Mouse (Mus musculus): ENCODE results near the gene Sdhb. TPM values are rescaled to one million over a fixed set of nuclear protein-coding genes. Genes with fewer than 3 reads are reported as not detected.

Gene Sdhb
- polyA plus RNA-seq, 1 experiment: 65.3 TPM

DNA sequence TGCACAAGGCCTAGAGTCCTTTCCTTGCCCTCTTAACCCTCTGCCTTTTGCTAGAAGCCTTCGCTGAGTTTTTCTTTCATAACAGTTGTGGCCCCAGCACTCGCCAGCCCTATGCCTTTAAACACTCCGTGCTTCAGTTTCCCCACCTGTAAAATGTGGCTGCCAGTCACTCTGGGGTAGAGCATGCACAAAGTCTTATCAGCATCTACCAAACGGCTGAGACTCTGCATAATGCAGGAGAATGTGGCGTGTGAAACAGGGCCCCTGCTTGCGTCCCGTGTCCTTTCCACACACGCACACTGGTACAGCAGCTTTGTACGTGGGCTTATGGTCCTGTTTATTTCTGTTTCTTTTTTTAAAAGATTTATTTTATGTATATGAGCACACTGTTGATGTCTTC lies 35.8 kb downstream of the Sdhb start:
- Histone ChIP-seq H3K4me3 (replicated peaks; ENCODE audit: control insufficient read depth, low read depth, low read length) (no peak overlapping the region), H3K4me1 (ENCODE audit: control insufficient read depth, insufficient read depth, low read length) (no peaks in the 10 kb centered on the region), H3K27ac (ENCODE audit: control insufficient read depth, insufficient read depth, low read depth, low read length, poor library complexity) (no peak overlapping the region)
- 71% methylated on average over 9 of the region's 9 CpGs for WGBS
- TF ChIP-seq POLR2A (IDR thresholded peaks at IDR 0.05; ENCODE audit: borderline replicate concordance, control insufficient read depth, low read depth, low read length) (no peak), CTCF (IDR thresholded peaks at IDR 0.05; ENCODE audit: control insufficient read depth, insufficient read depth, low read length) (no peak)

DNA sequence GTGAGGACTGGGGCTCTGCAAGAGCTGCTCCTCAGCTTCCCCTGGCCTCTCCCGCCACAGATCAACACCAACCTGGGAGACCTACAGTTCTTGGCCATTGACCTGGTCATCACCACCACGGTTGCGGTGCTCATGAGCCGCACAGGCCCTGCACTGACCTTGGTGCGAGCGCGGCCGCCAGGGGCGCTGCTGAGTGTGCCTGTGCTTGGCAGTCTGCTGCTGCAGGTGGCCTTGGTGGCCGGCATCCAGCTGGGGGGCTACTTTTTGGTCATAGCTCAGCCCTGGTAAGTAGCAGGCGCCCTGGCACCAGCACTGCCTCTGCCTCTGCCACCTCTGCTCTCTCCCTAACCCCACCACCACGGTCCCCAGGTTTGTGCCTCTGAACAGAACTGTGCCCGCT lies 45.0 kb downstream of the Sdhb start:
- Histone ChIP-seq H3K4me3 (replicated peaks; ENCODE audit: control insufficient read depth, low read depth, low read length) (no peak overlapping the region), H3K4me1 (ENCODE audit: control insufficient read depth, insufficient read depth, low read length) (no peaks in the 10 kb centered on the region; the same call in 1 of the 2 replicates), H3K27ac (ENCODE audit: control insufficient read depth, insufficient read depth, low read depth, low read length, poor library complexity) (no peak overlapping the region)
- 88% methylated on average over 13 of the region's 13 CpGs for WGBS
- no peak for TF ChIP-seq CTCF (IDR thresholded peaks at IDR 0.05; ENCODE audit: control insufficient read depth, insufficient read depth, low read length)
- no peak for TF ChIP-seq POLR2A (IDR thresholded peaks at IDR 0.05; ENCODE audit: borderline replicate concordance, control insufficient read depth, low read depth, low read length)

DNA sequence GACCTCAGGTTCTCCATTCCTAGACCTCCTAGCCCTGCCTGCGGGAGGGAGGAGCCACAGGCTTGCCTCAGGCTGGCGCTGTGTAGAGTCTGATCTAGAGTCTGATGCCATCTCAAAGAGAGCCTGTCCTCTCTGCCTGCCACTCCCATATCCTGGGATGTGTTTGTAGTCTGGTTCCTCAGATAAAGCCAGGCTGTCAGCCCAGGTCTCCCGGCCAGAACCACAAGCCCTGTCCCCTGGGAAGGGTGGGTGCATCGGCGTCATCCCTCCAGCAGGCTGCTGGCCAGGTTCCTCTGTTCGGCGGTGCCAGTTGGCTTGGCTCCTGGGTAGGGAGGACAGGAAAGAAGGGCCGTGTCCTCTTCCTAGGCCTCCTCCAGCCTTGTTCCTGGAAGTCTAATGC lies 47.0 kb downstream of the Sdhb start:
- Histone ChIP-seq H3K4me3 (replicated peaks; ENCODE audit: control insufficient read depth, low read depth, low read length) (no peak overlapping the region), H3K4me1 (ENCODE audit: control insufficient read depth, insufficient read depth, low read length) (no peaks in the 10 kb centered on the region; the same call in 1 of the 2 replicates), H3K27ac (ENCODE audit: control insufficient read depth, insufficient read depth, low read depth, low read length, poor library complexity) (no peak overlapping the region)
- TF ChIP-seq POLR2A (IDR thresholded peaks at IDR 0.05; ENCODE audit: borderline replicate concordance, control insufficient read depth, low read depth, low read length) (no peak), CTCF (IDR thresholded peaks at IDR 0.05; ENCODE audit: control insufficient read depth, insufficient read depth, low read length) (no peak)
- WGBS: 51% methylated on average over 8 of the region's 8 CpGs

DNA sequence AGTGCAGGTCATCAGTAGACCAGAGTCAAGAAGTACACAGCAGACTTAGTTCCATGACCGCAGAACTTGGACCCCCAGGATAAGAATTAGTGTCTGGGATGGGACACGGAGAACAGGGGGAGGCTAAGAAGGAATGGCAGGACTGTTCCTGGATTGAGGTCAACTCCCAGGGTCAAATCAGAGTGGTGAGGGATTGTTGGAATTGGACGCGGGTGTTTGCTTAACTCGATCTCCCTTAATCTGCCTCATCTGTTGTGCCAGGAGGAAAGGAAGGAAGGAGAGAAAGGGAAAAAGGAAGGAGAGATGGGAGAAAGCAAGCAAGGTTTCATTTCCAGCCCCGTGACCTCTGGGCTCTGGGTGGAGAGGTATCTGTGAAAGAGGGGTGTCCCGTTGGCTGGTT lies 49.1 kb downstream of the Sdhb start, which contains the start of gene Mfap2:
TSS of gene Mfap2 (plus strand) at position 301 of the 400 bp plus-strand sequence.
- 31% methylated on average over 7 of the region's 7 CpGs for WGBS
- Histone ChIP-seq H3K4me3 (replicated peaks; ENCODE audit: control insufficient read depth, low read depth, low read length) (no peak within 1 kb of the TSS), H3K27ac (ENCODE audit: control insufficient read depth, insufficient read depth, low read depth, low read length, poor library complexity) (no peak within 1 kb of the TSS; the same call in 1 of the 2 replicates), H3K4me1 (ENCODE audit: control insufficient read depth, insufficient read depth, low read length) (no peaks in the 10 kb centered on the region; the same call in 1 of the 2 replicates)
- TF ChIP-seq POLR2A (IDR thresholded peaks at IDR 0.05; ENCODE audit: borderline replicate concordance, control insufficient read depth, low read depth, low read length) (no peak), CTCF (IDR thresholded peaks at IDR 0.05; ENCODE audit: control insufficient read depth, insufficient read depth, low read length) (no peak)

DNA sequence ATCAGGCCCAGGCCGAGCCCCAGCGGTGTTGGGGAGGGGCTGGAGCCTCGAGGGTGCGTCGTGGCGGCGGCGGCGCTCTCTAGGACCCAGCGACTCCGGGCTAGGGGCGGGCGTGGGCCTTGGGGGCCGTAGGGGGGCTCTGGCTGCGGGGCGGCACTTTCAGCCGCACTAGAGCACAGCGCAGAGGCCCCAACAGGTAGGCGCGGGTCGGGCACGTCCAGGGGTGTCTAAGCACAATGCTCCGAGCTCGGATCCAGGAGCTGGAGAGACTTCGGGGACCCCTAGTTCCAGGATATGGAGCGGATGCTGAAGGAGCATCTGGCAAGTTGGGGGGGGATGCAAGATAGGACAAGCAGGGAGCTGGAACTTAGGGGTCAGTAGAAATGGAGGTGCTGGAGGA lies 49.5 kb downstream of the Sdhb start:
- WGBS: under 1% methylated on average over 26 of the region's 26 CpGs
- TF ChIP-seq CTCF (IDR thresholded peaks at IDR 0.05; ENCODE audit: control insufficient read depth, insufficient read depth, low read length) (no peak), POLR2A (IDR thresholded peaks at IDR 0.05; ENCODE audit: borderline replicate concordance, control insufficient read depth, low read depth, low read length) (no peak)
- Histone ChIP-seq H3K4me1 (ENCODE audit: control insufficient read depth, insufficient read depth, low read length) (no peaks in the 10 kb centered on the region; the same call in 1 of the 2 replicates), H3K4me3 (replicated peaks; ENCODE audit: control insufficient read depth, low read depth, low read length) (no peak overlapping the region), H3K27ac (ENCODE audit: control insufficient read depth, insufficient read depth, low read depth, low read length, poor library complexity) (no peak overlapping the region; the same call in 1 of the 2 replicates)

DNA sequence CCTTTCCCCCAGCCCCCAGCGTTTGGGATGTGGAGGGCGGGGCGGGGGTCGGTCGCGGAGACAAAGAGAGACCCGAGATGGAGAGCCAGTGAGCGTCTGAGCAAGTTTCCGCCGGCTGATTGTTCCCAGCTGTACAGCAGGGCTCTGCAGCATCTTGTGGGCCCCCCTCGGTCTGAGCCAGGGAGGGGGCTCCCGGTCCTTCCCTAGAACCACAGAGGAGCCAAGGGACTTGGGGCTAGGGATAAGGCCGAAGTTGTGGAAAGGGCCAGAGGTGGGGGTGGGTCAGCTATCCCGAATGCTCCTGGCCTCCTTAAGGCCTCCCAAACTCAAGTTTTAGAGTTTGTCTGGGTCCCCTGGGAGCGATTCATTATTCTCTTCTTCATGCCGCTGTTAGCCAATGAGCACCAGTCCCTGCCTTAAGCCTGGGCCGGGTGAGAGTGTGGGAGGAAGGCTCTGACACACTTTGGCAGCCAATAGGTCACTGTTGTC lies 50.0 kb downstream of the Sdhb start:
- H3K4me1 ChIP-seq (ENCODE audit: control insufficient read depth, insufficient read depth, low read length): no peaks in the 10 kb centered on the region; the same call in 1 of the 2 replicates
- no peak for TF ChIP-seq POLR2A (IDR thresholded peaks at IDR 0.05; ENCODE audit: borderline replicate concordance, control insufficient read depth, low read depth, low read length)
- TF ChIP-seq CTCF (IDR thresholded peaks at IDR 0.05; ENCODE audit: control insufficient read depth, insufficient read depth, low read length): no peak
- 23% methylated on average over 17 of the region's 17 CpGs for WGBS
- H3K27ac ChIP-seq (ENCODE audit: control insufficient read depth, insufficient read depth, low read depth, low read length, poor library complexity): no peak overlapping the region
- no peak overlapping the region for H3K4me3 ChIP-seq (replicated peaks; ENCODE audit: control insufficient read depth, low read depth, low read length)

DNA sequence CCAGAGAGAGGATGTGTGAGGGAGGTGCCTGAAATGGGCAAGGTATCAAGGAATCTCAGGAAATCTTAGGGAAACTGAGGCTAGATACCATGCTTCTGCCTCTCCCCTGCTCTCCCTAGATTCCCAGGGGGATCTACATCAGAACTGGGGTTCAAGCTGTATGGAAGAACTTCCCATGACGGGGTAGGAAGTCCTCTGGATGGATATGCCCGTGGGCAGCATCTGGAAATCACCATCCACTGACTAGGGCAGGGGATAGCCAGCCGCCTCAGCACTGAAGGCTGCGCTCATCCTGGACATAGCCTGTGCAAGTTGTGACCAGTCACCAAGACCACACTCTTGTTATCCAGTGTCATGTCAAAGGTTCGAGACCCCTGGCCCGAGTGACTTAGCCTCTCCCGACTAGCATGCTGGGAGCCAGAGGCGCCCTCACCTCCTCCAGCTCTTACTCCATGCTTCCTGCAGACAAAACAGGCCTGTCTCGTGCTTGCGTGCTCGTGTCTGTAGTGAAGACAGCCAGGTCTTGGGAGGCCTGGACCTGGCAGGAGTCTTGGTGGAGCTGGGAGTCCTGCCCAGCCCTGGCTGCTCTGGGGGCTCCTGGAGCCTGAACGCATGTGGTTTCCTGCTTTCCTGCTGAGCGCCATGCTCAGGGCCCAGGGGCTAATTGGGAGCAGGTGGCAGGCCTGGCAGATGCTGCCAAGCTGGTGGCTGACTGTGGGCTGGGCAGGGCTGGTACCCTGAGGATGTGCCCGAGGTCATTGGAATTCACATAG lies 50.7 kb downstream of the Sdhb start:
- H3K27ac ChIP-seq (ENCODE audit: control insufficient read depth, insufficient read depth, low read depth, low read length, poor library complexity): no peak overlapping the region
- 62% methylated on average over 14 of the region's 14 CpGs for WGBS
- H3K4me1 ChIP-seq (ENCODE audit: control insufficient read depth, insufficient read depth, low read length): no peaks in the 10 kb centered on the region; the same call in 1 of the 2 replicates
- TF ChIP-seq CTCF (IDR thresholded peaks at IDR 0.05; ENCODE audit: control insufficient read depth, insufficient read depth, low read length): no peak
- no peak overlapping the region for H3K4me3 ChIP-seq (replicated peaks; ENCODE audit: control insufficient read depth, low read depth, low read length)

DNA sequence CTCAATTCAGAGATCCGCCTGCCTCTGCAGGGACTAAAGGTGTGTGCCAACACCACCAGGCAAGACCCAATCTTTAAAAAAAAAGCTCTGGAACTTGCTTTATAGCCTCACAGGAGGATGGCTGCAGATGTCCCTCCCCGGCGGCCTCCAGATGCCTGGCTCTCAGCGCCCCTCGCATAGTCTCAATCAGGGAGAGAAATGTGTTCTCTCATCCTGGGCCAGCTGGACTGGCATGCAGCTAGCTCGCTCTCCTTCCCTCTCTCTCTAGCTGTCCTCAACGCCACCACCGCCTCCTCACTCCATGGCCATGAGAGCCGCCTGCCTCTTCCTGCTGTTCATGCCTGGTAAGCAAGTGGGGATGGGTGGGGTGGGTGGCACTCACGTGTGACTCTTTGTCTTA lies 51.6 kb downstream of the Sdhb start:
- WGBS: 79% methylated on average over 10 of the region's 10 CpGs
- Histone ChIP-seq H3K4me3 (replicated peaks; ENCODE audit: control insufficient read depth, low read depth, low read length) (no peak overlapping the region), H3K27ac (ENCODE audit: control insufficient read depth, insufficient read depth, low read depth, low read length, poor library complexity) (no peak overlapping the region), H3K4me1 (ENCODE audit: control insufficient read depth, insufficient read depth, low read length) (no peaks in the 10 kb centered on the region; the same call in 1 of the 2 replicates)
- TF ChIP-seq CTCF (IDR thresholded peaks at IDR 0.05; ENCODE audit: control insufficient read depth, insufficient read depth, low read length) (no peak), POLR2A (IDR thresholded peaks at IDR 0.05; ENCODE audit: borderline replicate concordance, control insufficient read depth, low read depth, low read length) (no peak)
